Mouse (Mus musculus) lung, postnatal 4 days (tissue): ENCODE measurements around the gene Chchd5.
A peak's percentile ranks its signal among the peaks of the same experiment; 100 is the strongest.

ENCODE experiments used
- DNase-seq, 2 experiments: peaks; one replicate each; pipeline ENCODE4 v3.0.0; 2021

Chchd5 gene

GRCm38 (mm10) chr2:129152751-129153150 lies 23.3 kb downstream of the Chchd5 start:
- no peak for DNase-seq

GRCm38 (mm10) chr2:129164815-129165214 lies 35.3 kb downstream of the Chchd5 start:
- no peak for DNase-seq

GRCm38 (mm10) chr2:129166466-129167463 lies 37.3 kb downstream of the Chchd5 start:
- DNase-seq, result no peak

GRCm38 (mm10) chr2:129173386-129173785 lies 43.9 kb downstream of the Chchd5 start:
- DNase-seq, result no peak

GRCm38 (mm10) chr2:129174474-129174873 lies 45.0 kb downstream of the Chchd5 start:
- DNase-seq, result peak; percentile 63 to 70

- DNase-seq, result peak; percentile 34 to 49
These were observed 46.1 kb downstream of the Chchd5 start for GRCm38 (mm10) chr2:129175636-129176035.

- DNase-seq, result no peak
These were observed 47.3 kb downstream of the Chchd5 start for GRCm38 (mm10) chr2:129176676-129177420.

GRCm38 (mm10) chr2:129177661-129178060 lies 48.2 kb downstream of the Chchd5 start:
- no peak for DNase-seq

- peak in 1 of 2 experiments; percentile 44 for DNase-seq
These were observed 48.8 kb downstream of the Chchd5 start for GRCm38 (mm10) chr2:129178182-129178908.

- no peak for DNase-seq
These were observed 50.7 kb downstream of the Chchd5 start for GRCm38 (mm10) chr2:129179946-129180853.

GRCm38 (mm10) chr2:129181509-129181908 lies 52.0 kb downstream of the Chchd5 start:
- DNase-seq, result no peak

GRCm38 (mm10) chr2:129182412-129182811 lies 52.9 kb downstream of the Chchd5 start:
- DNase-seq, result no peak

GRCm38 (mm10) chr2:129183561-129184031 lies 54.1 kb downstream of the Chchd5 start:
- peak; percentile 51 to 53 for DNase-seq
